Mouse (Mus musculus) thymus, postnatal 10 days (tissue): Measurements from ENCODE around the gene Tspan15.

ENCODE experiments used
- DNase-seq, 2 experiments: peaks; one replicate each; pipeline ENCODE4 v3.0.0; 2021; ENCODE audit warnings: low spot score in 2 of 2

Tspan15 gene

DNA sequence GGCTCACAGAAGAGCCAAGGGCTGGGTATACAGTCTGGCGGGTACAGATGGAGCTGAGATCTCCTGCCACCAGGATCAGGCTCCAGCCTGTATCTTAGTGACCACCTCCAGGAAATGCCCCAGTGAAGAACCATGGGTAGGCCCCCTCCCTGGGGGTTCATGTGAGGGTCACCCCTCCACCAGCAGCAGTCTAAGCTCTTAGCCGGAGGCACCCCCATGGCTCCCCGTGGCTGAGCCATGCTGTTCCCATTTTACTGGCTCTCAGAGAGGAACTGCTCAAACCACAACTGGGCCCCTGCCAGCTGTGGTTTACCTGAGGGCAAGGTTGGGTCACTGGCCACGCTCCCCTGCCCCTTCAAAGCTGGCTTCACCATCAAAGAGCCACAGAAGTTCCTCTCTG, 41.1 kb downstream of the Tspan15 start:
- DNase-seq: peak; percentile 17 to 34

DNA sequence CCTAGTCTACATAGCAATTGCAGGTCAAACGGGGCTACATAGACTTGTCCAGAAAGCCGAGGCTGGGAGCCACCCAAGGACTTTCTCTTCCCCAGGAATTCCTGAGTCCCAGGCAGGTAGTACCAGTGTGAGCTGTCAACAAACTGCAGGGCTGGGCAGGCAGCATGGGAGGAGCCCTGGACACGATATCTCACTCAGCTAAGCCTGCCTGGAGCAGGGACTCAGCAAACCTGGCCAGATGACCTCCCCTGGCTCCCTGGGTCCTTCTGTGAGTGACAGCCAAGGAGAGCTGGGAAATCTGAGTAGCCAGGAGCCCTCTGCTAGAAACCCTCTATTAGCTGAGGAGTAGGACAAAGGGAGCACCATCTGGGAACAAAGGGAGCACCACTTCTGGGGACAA, 41.7 kb downstream of the Tspan15 start:
- DNase-seq: no peak

DNA sequence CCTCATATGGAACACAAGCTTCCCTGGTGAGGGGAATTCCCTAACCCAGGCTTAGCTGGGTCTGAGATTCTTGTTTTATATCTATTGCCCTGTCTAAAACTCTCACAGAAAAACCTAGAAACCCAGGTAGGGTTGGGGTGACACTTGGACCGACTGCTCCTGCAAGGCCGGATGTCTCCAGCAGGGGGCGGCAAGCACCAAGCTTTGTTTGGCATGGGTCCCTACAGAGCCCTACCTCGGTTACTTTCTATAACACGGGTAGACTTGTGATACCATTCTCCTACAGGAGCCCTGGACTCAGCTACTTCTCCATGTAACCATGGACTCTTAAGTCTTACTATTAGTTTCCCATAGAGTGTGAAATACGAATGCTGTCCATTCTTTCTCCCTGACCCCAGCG, 44.2 kb downstream of the Tspan15 start:
- DNase-seq: peak; percentile 73 to 90

DNA sequence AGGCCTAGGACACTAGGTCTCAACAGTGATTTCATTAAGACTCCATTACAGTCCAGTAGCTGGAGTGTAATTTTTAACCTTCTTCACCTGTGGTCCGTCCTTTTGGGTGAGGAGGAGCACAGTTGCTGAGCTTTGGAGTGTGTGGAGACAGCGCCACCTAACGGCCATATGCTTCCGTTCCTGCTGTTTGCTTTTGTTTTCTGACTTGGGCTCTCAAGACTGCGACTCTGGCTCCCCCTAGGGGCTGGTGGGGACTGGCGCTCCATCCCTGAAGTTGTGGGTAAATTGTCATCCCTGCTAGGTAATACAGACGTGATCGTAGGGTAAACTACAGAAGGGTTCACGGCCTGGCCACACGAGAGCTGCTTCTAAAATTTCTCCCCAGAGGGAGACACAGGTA, 48.0 kb downstream of the Tspan15 start:
- peak; percentile 79 to 98 for DNase-seq

DNA sequence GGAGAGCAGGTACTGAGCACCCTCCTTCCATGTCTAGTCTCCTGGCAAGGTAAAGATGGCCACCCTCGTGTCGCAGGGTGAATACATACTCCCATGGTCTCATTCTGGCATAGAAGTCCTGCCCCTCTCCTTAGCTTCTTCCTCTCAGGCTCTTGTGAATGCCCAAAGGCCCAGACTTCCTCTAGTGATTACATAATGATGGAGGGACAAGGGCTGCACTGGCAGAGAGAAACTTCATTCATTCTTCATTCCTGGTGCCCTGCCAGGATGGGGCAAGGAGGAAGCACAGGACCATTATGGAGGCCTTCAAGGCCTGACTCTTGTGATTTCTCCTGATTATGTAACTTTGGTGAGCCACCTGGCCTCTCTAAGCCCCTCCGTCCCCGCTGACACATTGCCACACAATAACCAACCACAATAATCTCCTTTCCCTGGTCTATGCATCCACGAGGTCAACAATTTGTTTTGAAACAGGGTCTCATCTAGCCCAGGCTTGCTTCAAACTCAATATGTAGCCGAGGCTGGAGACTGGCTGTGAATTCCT, 48.5 kb downstream of the Tspan15 start:
- no peak for DNase-seq

DNA sequence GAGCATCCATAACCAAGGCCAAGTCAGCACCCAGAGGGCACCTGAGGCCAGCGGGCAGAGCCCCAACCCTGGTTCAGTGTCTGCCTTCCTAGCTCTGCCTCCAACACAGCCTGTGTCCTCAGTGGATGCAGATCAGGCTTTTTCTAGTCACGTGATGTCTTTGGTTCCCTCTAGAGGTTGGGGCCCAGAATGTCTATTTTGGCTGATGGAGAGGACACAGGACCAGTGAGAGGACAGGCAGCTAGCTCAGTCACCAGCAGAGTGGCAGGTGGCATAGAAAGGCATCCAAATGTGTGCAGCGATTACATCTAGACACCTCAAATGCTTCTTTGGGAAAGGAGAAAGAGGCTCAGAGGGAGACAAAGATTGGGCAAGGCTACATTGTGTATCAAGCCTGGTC, 49.4 kb downstream of the Tspan15 start:
- no peak for DNase-seq

DNA sequence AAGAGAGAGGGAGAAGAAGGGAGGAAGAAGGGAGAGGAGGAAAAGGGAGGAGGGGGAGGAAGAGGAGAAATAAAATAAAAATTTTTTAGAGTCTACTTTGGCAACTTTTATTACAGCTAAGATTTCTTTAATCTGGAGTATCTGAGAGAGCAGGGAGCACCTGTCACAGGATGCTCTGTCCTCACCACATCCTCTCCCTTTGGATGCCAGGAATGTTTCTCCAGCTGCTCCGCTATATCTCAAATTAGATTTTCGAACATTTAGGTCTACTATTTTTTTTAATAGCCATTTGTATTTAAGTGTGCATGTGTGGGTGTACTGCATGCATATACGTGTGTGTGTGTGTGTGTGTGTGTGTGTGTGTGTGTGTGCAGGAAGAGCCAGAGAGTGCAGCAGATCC, 51.1 kb downstream of the Tspan15 start:
- DNase-seq: no peak

DNA sequence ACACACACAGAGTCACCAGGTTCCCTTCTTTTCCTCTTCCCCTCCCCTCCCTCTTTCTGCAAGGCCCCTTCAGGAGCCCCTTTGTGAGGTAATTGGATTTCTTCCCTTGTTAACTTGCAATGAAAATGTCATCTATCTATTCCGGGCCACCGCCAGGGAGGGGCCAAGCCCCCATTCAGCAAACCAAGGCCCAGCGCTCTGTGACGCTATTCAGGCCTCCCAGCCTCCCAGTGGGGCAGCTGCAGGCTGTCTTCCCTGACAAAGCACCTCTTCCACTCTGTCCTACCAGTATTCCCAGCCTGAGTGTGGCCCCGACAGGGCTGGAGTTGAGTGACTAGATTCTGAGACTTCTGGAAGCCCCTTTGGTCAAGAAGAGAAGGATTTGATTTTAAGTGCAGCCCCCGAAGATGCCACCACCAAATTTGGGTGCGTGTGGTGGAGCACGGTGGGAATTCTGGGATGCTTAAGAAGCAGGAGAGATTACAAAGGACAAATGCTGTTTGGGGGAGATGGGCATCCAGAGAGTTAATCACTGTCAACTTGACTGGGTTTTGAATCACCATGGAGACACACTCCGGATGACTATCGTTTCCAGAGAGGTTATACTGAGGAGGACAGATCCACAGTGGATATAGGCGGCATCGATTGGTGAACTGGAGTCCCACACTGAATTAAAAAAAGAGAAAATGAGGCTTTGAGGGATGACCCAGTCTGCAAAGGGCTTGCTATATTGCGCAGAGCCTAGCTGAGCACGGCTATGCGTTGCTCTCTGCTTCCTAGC, 56.3 kb downstream of the Tspan15 start:
- DNase-seq: no peak

DNA sequence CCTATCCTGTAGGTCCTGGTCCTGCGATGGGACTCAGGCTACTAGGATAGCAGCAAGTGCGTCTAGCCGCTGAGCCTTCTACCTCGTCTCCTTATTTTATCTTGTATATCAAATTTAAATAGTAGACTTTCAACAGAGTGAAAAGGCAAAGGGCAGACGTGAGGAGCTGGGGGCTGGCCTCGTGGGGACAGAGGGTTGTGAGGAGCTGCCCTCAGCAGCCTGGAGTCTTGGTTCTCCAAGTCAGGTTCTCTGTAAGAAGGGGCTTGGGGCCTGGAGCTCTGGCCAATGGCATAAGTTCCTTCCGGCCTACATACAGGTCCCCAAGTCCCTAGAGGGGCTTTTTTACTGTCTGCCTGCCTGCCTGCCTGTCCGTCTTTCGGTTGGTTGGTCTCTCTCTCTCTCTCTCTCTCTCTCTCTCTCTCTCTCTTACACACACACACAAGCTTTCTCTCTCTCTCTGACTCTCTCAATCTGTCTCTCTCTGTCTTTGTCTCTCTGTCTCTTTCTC, 57.1 kb downstream of the Tspan15 start:
- DNase-seq: no peak

DNA sequence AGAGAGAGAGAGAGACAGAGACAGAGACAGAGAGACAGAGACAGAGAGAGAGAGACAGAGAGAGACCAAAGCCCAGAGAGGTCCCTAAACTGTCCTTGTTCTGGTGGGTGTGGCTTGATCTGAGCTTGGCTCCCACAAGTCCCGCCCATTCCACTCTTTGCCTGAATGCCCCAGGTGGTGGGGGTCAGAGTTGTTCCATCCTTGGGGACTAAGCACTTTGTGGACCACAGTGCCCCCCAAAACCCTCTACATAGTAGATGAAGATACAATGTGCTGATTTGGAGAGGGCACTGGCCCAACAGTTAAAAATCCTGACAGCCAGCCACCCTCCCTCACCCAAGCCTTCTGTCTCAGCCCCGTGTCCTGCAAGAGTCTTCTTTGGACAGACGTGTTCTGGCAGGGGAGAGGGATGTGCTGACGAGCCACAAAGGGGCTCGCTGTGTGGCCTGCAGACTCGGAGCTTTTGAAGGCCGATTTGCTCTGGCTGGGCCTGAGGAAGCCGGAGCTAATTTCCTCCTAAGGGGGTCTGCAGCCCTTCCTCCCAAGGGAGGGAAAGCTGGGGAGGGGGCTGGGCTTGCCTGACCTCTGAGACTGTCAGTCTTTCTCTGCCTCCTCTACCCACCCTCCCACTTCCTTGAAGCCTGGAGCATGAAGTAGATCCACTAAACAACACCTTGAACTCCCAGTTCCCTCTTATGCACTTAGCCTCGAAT, 58.1 kb downstream of the Tspan15 start:
- no peak for DNase-seq

DNA sequence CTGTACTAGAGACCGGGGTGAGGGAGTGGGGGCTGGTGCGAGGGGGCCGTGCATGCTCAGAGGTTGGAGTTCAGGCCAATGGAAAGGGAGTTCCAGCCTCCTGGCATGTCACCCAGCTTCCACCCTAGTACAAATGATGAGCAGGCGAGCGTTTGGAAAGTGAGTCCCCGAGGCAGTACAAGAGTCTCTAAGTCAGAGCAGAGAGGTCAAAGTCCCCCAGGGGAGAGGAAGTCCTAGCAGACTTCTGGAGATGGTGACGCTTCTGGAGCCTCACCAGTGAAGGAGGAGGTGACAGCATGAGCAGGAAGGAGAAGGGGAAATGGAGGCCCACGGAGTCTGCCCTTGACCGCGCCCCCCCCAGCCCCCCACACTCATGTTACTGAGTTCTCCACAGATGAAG, 68.6 kb downstream of the Tspan15 start:
- DNase-seq: no peak

DNA sequence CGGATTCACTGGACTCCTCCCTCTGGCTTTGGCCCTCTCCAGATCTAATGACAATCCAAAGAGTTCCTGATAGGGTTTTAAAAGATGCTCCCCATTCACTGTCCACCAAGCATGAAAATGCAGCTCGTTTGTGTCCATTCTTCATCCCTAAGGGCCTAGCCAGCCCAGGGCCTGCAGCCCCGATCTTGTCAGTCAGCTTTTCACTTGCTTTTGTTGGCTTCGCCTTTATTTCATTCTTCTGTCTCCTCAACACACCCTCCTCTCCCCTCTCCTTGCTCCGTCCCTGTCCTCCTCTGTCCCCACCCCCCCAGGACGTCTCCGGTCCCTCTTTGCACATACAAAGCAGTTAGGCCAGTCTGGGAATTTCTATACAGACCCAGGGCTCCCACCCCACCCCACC, 81.1 kb downstream of the Tspan15 start:
- DNase-seq: no peak

DNA sequence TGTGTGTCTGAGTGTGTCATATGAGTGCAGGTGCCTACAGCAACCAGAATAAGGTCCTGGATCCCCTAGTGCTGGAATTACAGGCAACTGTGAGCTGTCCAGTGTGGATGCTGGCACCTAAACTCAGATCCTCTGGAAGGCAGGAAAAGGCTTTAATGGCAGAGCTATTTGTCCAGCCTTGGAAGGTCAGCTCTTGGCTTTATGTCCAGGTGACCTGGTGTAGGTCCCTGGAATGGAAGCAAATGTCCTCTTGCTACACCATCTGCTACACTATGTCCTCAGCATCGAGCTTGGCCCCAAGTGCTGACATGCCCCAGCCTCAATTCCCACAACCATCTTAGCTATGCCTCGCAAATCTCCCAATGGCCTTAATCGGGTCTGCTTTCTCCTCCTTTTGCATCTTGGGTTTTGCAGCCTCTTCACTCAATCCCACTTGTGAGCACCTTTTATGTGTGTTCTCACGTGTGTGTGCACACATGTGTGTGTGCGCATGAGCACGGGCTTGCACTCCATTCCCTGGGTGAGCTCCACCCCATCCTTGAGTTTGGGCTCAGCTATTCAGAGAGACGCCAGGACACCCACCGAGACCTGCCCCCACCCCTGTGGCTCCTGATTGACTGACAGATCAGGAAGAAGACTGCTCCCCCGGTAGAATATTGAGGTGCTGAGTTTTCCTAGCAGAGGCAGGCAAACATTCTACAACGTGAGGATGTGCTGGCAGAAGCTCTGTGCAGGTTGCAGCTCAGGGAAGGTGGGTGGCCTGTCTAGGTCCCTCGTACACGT, 83.4 kb downstream of the Tspan15 start:
- no peak for DNase-seq

DNA sequence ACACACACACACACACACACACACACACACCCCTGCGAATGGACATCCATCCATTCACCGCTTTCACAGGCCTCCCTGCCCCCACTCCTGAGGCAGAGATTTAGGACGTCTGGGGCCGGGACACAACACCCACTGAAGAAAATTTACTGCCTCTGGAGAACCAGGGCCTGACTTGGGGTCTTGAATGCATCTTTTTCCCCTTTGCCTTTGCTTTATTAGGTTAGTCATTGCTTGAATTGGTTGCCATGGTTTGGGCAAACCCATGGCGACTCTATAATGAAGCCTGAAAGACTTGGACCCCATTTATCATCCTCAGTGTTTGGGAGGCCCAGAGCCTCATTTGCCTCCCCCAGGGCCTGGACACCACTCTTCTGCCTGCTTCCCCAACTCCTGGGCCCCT, 85.1 kb downstream of the Tspan15 start:
- DNase-seq: no peak

DNA sequence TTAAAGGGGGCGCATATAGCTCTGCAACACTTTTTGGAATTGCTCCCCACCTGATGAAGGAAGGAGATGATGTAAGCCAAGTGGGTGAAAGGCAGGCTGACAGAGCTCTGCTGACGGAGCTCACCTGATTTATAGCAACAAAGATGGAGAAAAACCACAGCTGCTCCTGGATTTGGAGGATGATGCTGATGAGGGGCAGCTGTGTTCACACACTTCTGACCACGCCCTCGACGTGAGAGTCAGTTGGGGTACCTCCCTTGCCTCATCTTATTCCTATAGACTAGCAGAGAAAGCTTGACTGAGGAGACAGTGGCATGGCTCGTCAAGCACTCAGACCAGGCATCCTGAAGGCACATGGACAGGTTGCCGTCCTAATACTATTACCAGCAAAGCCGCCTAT, 87.2 kb downstream of the Tspan15 start, which contains the start of gene Fam241b:
Gene Fam241b (minus strand): TSS at position 101 of the 400 bp plus-strand sequence.
- no peak for DNase-seq

DNA sequence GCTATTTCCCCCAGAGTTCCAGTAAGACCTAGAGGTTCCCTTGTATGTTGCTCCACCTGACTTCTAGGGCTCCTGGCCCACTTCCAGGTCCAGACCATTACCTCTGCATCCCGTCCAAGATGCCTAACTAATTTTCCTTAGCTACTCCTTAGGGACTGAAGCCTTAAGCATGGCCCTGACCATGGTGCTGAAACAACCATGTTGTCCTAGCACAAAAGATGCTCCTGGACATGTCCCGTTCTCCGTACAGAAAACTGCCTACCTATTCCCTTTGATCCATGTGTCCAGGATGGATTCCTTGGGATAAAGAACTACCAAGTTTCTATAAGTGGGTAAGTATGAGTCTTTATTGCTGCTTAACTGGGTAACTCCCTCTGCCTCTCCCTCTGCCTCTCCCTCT, 93.0 kb downstream of the Tspan15 start:
- DNase-seq: no peak

DNA sequence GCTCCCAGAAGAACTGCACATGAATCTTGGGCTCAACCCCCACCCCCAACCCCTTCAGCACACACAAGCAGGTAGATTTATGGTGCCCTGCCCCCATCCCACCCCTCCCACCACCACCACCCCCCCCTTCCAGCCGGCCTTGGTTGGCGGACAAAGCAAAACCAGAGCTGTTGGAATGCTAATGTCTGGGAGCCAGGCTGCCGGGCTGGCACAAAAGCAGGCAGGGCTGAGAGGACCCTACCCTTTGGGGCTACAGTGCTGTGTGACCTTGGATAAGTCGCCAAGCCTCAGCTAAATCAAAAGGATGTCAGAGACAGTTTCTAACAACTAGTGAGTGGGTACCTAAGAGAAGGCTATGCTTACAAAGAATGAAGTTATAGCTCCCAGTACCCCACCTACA, 93.9 kb downstream of the Tspan15 start:
- DNase-seq: no peak

DNA sequence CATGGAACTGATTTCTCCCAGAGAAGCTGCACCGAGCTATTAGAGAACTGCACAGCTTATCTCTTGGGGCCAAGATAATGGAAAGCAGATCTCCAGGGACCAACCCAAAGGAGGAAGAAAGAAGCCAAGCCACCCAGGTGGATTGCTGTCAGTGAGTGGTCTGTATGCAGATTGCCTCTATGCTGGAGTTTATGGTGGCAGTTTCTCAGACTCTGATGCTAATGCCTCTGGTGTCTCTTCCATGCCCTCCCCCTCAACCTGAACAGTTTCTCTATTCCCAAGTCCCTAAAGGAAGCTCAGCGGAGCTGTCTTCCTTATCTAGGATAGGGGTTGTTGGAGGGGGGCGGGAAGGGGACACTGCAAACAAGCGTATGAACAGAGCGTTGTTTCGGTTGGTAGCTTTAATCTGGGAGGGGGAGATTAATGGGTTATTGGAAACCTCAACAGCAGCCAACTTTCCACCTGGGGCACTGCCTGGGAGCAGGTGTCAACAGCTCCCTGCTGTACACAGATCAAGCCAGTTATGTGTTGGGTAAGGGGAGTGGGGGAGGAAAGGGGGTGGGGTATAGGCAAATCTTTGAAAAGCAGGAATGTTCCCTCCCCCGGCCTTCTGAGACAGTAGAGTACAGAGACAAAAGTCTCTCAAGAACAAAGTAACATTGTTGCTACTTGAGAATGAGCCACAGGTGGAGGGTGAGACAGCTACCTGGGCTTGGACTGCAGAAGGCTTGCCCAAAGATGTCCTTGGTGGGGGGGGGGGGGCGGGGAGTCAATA, 95.2 kb downstream of the Tspan15 start:
- DNase-seq: no peak
